Mouse (Mus musculus) kidney, embryonic 16.5 days (tissue): ENCODE measurements around the gene Ttll10. TPM values are rescaled to one million over a fixed set of nuclear protein-coding genes. Genes with fewer than 3 reads are reported as not detected.

Experiments
- ATAC-seq: fragments of 200-750 bp; cut with Nextera tagmentation; 2 replicates; pipeline ENCODE4 v1.8.0; 2017; ENCODE audit warnings: moderate TSS enrichment; ENCODE audit not compliant: low FRiP score, low TSS enrichment
- H3K27ac ChIP-seq: fragments of 300-500 bp; sonication (generic); 2 replicates; pipeline ENCODE4 v1.5.1; 2014; ENCODE audit warnings: low read length
- H3K27me3 ChIP-seq: fragments of 300-500 bp; sonication (generic); 2 replicates; pipeline ENCODE4 v1.6.1; 2014; ENCODE audit warnings: low read length, control low read depth, mixed read lengths; ENCODE audit not compliant: insufficient read depth
- H3K36me3 ChIP-seq: fragments of 300-500 bp; sonication (generic); 2 replicates; pipeline ENCODE4 v1.6.1; 2014; ENCODE audit warnings: low read length, control low read depth, mixed read lengths; ENCODE audit not compliant: insufficient read depth
- H3K4me1 ChIP-seq: fragments of 300-500 bp; sonication (generic); 2 replicates; pipeline ENCODE4 v1.6.1; 2014; ENCODE audit warnings: low read length, control low read depth, mixed read lengths; ENCODE audit not compliant: insufficient read depth
- H3K4me2 ChIP-seq: fragments of 300-500 bp; sonication (generic); replicated peaks from 2 replicates; pipeline ENCODE4 v1.6.1; 2014; ENCODE audit warnings: low read depth, low read length
- H3K4me3 ChIP-seq: fragments of 300-500 bp; sonication (generic); 2 replicates; pipeline ENCODE4 v1.5.1; 2014; ENCODE audit warnings: mild to moderate bottlenecking, low read length
- H3K9ac ChIP-seq: fragments of 300-500 bp; sonication (generic); replicated peaks from 2 replicates; pipeline ENCODE4 v1.6.1; 2014; ENCODE audit warnings: low read length
- H3K9me3 ChIP-seq: fragments of 300-500 bp; sonication (generic); 2 replicates; pipeline ENCODE4 v1.6.1; 2016; ENCODE audit warnings: low read length, control low read depth
- WGBS: fragments of 180-500 bp; shearing (Covaris S2); extraction: QIAGEN DNeasy Blood & Tissue Kit; methylation state at CpG from one replicate; pipeline ENCODE4 v1.1.7; 2014; 5-methylcytosine and 5-hydroxymethylcytosine counted together
- polyA plus RNA-seq: library from polyadenylated mRNA; unstranded; fragments of >200 nt; fragmentation: Nextera tagmentation; extraction: Ambion mirVana; gene quantifications from 2 replicates; pipeline ENCODE4 v1.2.1, GENCODE M21; 2015

Gene Ttll10
- polyA plus RNA-seq, 1 experiment from 2014 or later = 7.4 TPM

GRCm38 (mm10) chr4:156014436-156014835 is 44.8 kb downstream of the Ttll10 start:
- no peak overlapping the region for H3K9ac ChIP-seq
- no peak overlapping the region for H3K27ac ChIP-seq
- no peaks in the 10 kb centered on the region for H3K9me3 ChIP-seq
- no peak overlapping the region for H3K4me3 ChIP-seq
- no peaks in the 10 kb centered on the region for H3K27me3 ChIP-seq
- WGBS = 95% methylated on average over 2 of the region's 2 CpGs
- peaks cover 35% of the 10 kb centered on the region for H3K36me3 ChIP-seq
- ATAC-seq = no peak
- no peaks in the 10 kb centered on the region for H3K4me1 ChIP-seq
- no peak overlapping the region for H3K4me2 ChIP-seq

- Histone ChIP-seq H3K36me3 (peaks cover 43% of the 10 kb centered on the region), H3K27me3 (no peaks in the 10 kb centered on the region), H3K27ac (no peak within 1 kb of the TSS), H3K4me3 (no peak within 1 kb of the TSS), H3K4me2 (no peak within 1 kb of the TSS), H3K4me1 (no peaks in the 10 kb centered on the region), H3K9me3 (no peaks in the 10 kb centered on the region), H3K9ac (no peak within 1 kb of the TSS)
- 80% methylated on average over 8 of the region's 8 CpGs for WGBS
- ATAC-seq = no peak
Measured at GRCm38 (mm10) chr4:156013637-156014036, 45.6 kb downstream of the Ttll10 start, which contains the start of gene Tnfrsf4. Tnfrsf4 (plus strand) TSS chr4:156013843.

GRCm38 (mm10) chr4:156008369-156008768 is 50.8 kb downstream of the Ttll10 start:
- Histone ChIP-seq H3K4me1 (no peaks in the 10 kb centered on the region), H3K9ac (no peak overlapping the region), H3K9me3 (no peaks in the 10 kb centered on the region), H3K36me3 (peaks cover 80% of the 10 kb centered on the region), H3K27ac (no peak overlapping the region), H3K27me3 (no peaks in the 10 kb centered on the region), H3K4me2 (no peak overlapping the region), H3K4me3 (no peak overlapping the region)
- WGBS = 94% methylated on average over 4 of the region's 4 CpGs
- no peak for ATAC-seq

- H3K4me2 ChIP-seq = no peak overlapping the region
- H3K27me3 ChIP-seq = no peaks in the 10 kb centered on the region
- H3K4me1 ChIP-seq = no peaks in the 10 kb centered on the region
- WGBS = 89% methylated on average over 3 of the region's 3 CpGs
- no peak overlapping the region for H3K4me3 ChIP-seq
- H3K27ac ChIP-seq = no peak overlapping the region
- H3K9ac ChIP-seq = no peak overlapping the region
- H3K36me3 ChIP-seq = peaks cover 82% of the 10 kb centered on the region
- H3K9me3 ChIP-seq = no peaks in the 10 kb centered on the region
- no peak for ATAC-seq
Measured at GRCm38 (mm10) chr4:156004109-156004508, 55.1 kb downstream of the Ttll10 start.

- no peaks in the 10 kb centered on the region for H3K27me3 ChIP-seq
- H3K27ac ChIP-seq = peak overlapping the region; percentile 94
- H3K4me1 ChIP-seq = peaks cover 24% of the 10 kb centered on the region
- H3K9me3 ChIP-seq = no peaks in the 10 kb centered on the region
- peak overlapping the region; percentile 77 for H3K4me2 ChIP-seq
- no peak for ATAC-seq
- H3K36me3 ChIP-seq = peaks cover 31% of the 10 kb centered on the region
- peak overlapping the region; percentile 91 for H3K4me3 ChIP-seq
- 5% methylated on average over 15 of the region's 15 CpGs for whole genome bisulfite sequencing
- peak overlapping the region; percentile 94 for H3K9ac ChIP-seq
Measured at GRCm38 (mm10) chr4:155993606-155994005, 65.6 kb downstream of the Ttll10 start.

- H3K4me2 ChIP-seq = peak overlapping the region; percentile 77
- H3K27me3 ChIP-seq = no peaks in the 10 kb centered on the region
- peak; percentile 92 for ATAC-seq
- no peaks in the 10 kb centered on the region for H3K9me3 ChIP-seq
- peaks cover 24% of the 10 kb centered on the region for H3K4me1 ChIP-seq
- H3K27ac ChIP-seq = peak overlapping the region; percentile 94
- peak overlapping the region; percentile 94 for H3K9ac ChIP-seq
- WGBS = under 1% methylated on average over 69 of the region's 70 CpGs
- peak overlapping the region; percentile 91 for H3K4me3 ChIP-seq
- peaks cover 26% of the 10 kb centered on the region for H3K36me3 ChIP-seq
Measured at GRCm38 (mm10) chr4:155992906-155993547, 66.2 kb downstream of the Ttll10 start.

GRCm38 (mm10) chr4:155992241-155992905 is 66.8 kb downstream of the Ttll10 start, which contains the start of the genes B3galt6 and Sdf4:
B3galt6 (minus strand) TSS chr4:155992649.
Sdf4 (plus strand) TSS chr4:155992872.
- Histone ChIP-seq H3K27me3 (no peaks in the 10 kb centered on the region), H3K4me3 (peak within 1 kb of the TSS; percentile 91), H3K9ac (peak within 1 kb of the TSS; percentile 94), H3K36me3 (peaks cover 19% of the 10 kb centered on the region), H3K27ac (peak within 1 kb of the TSS; percentile 96), H3K4me1 (peaks cover 24% of the 10 kb centered on the region), H3K9me3 (no peaks in the 10 kb centered on the region), H3K4me2 (peak within 1 kb of the TSS; percentile 99)
- WGBS = under 1% methylated on average over 98 of the region's 99 CpGs
- ATAC-seq = peak; percentile 86

GRCm38 (mm10) chr4:155991908-155992230 is 67.3 kb downstream of the Ttll10 start:
- H3K4me3 ChIP-seq = peak overlapping the region; percentile 69
- H3K27me3 ChIP-seq = no peaks in the 10 kb centered on the region
- peaks cover 15% of the 10 kb centered on the region for H3K36me3 ChIP-seq
- H3K4me2 ChIP-seq = peak overlapping the region; percentile 99
- H3K27ac ChIP-seq = peak overlapping the region; percentile 96
- 27% methylated on average over 37 of the region's 37 CpGs for WGBS
- peak overlapping the region; percentile 94 for H3K9ac ChIP-seq
- H3K4me1 ChIP-seq = peaks cover 24% of the 10 kb centered on the region
- ATAC-seq = peak; percentile 3; the same call in 1 of the 2 replicates
- no peaks in the 10 kb centered on the region for H3K9me3 ChIP-seq

DNA sequence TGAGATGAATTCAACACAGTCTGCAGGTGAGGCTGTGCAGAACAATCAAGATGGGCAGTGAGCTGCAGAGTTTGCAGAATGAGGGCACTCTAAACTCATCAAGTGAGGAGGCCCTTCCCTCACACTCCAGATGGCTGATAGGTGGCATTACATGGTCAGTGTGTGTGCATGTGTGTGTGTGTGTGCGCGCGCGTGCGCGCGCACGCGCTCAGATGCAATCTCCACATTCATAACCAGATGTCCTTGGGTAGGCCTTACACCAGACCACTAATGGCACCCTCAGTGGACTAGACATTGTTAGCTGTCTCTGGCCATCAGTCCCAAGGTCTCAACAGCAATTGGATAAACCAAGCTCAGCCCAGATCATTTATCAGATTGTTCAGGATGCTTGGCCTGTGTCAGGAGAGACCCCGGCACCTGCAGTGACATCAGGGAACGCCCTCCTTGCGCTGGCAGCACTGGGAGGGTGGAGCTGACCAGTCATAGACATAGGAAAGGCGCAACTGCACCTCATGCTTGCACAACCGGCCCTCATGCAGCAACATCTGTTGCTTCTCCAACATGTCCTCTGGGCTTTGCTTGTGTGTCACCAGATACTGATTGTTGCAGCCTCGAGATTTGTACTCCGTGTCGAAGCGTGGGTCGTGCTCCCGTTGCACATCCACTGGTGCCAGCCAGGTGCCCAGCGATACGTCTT is 67.9 kb downstream of the Ttll10 start:
- H3K4me2 ChIP-seq = peak overlapping the region; percentile 99
- no peak for ATAC-seq
- H3K9me3 ChIP-seq = no peaks in the 10 kb centered on the region
- peaks cover 12% of the 10 kb centered on the region for H3K36me3 ChIP-seq
- peaks cover 24% of the 10 kb centered on the region for H3K4me1 ChIP-seq
- WGBS = 87% methylated on average over 22 of the region's 22 CpGs
- H3K9ac ChIP-seq = peak overlapping the region; percentile 94
- H3K27ac ChIP-seq = peak overlapping the region; percentile 96
- H3K27me3 ChIP-seq = no peaks in the 10 kb centered on the region
- H3K4me3 ChIP-seq = peak overlapping the region; percentile 69
